Mouse (Mus musculus) embryonic facial prominence, embryonic 15.5 days (tissue): ENCODE measurements around the gene Alkbh1. TPM values are rescaled to one million over a fixed set of nuclear protein-coding genes. Genes with fewer than 3 reads are reported as not detected.
A peak's percentile ranks its signal among the peaks of the same experiment; 100 is the strongest.

Experiments used
- ATAC-seq: fragments of 200-750 bp; cut with Nextera tagmentation; 2 replicates; pipeline ENCODE4 v1.8.0; 2017; ENCODE audit warnings: low read depth, moderate TSS enrichment; ENCODE audit not compliant: insufficient number of reproducible peaks, low FRiP score, low TSS enrichment
- H3K27ac ChIP-seq: fragments of 300-500 bp; sonication (generic); replicated peaks from 2 replicates; pipeline ENCODE4 v1.5.1; 2015; ENCODE audit warnings: mild to moderate bottlenecking, inconsistent platforms
- H3K27me3 ChIP-seq: fragments of 300-500 bp; sonication (generic); 2 replicates; pipeline ENCODE4 v1.6.1; 2015; ENCODE audit warnings: inconsistent platforms
- H3K36me3 ChIP-seq: fragments of 300-500 bp; sonication (generic); 2 replicates; pipeline ENCODE4 v1.6.1; 2015; ENCODE audit warnings: mild to moderate bottlenecking, inconsistent platforms
- H3K4me1 ChIP-seq: fragments of 300-500 bp; sonication (generic); 2 replicates; pipeline ENCODE4 v1.6.1; 2015; ENCODE audit warnings: inconsistent platforms
- H3K4me2 ChIP-seq: fragments of 300-500 bp; sonication (generic); replicated peaks from 2 replicates; pipeline ENCODE4 v1.6.1; 2015; ENCODE audit warnings: mild to moderate bottlenecking, inconsistent platforms
- H3K4me3 ChIP-seq: fragments of 300-500 bp; sonication (generic); replicated peaks from 2 replicates; pipeline ENCODE4 v1.5.1; 2015; ENCODE audit warnings: mild to moderate bottlenecking, inconsistent platforms
- H3K9ac ChIP-seq: fragments of 300-500 bp; sonication (generic); 2 replicates; pipeline ENCODE4 v1.6.1; 2015; ENCODE audit warnings: inconsistent platforms
- H3K9me3 ChIP-seq: fragments of 300-500 bp; sonication (generic); replicated peaks from 2 replicates; pipeline ENCODE4 v1.6.1; 2016; ENCODE audit warnings: inconsistent platforms
- WGBS: fragments of 180-500 bp; shearing (Covaris S2); methylation state at CpG from one replicate; pipeline ENCODE4 v1.1.7; 2015; 5-methylcytosine and 5-hydroxymethylcytosine counted together
- microRNA-seq: library from miRNA; unstranded; fragments of <30 nt; microRNA quantifications from one replicate; pipeline ENCODE4, GENCODE M21; 2016; ENCODE audit warnings: borderline number of aligned reads
- polyA plus RNA-seq: library from polyadenylated mRNA; unstranded; fragments of >200 nt; fragmentation: Nextera tagmentation; extraction: Ambion mirVana; gene quantifications from 2 replicates; pipeline ENCODE4 v1.2.1, GENCODE M21; 2015

The Alkbh1 gene
- polyA plus RNA-seq, 1 experiment from 2014 or later = 61.0 TPM

DNA sequence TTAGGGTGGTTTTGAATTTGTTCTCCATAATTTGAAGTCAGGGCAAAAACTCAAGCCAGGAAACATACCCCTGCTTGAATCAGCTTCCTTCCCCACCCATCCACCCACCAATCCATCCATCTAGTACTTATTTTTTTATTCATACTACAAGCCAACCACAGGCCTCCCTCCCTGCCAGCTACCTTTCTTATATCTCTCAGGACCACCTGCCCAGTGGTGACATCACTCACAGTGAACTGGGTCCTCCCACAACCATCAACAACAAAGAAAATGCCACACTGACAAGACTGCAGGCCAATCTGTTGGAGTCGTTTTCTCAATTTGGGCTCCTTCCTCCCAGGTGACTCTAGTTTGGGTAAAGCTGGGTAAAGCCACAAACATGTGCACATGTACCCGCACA lies 64.3 kb downstream of the Alkbh1 start:
- Histone ChIP-seq H3K4me2 (no peak overlapping the region), H3K9me3 (no peaks in the 10 kb centered on the region), H3K4me1 (no peaks in the 10 kb centered on the region), H3K27ac (no peak overlapping the region), H3K36me3 (no peaks in the 10 kb centered on the region), H3K9ac (no peak overlapping the region), H3K4me3 (no peak overlapping the region), H3K27me3 (no peaks in the 10 kb centered on the region)
- no peak for ATAC-seq
- WGBS = 73% methylated on average over 2 of the region's 2 CpGs

Small RNA genes within 50 kb of the gene (microRNA-seq; reads per million reads assigned to microRNA genes)
- 23.1 reads per million, percentile 38 among the genes with 10 or more reads in this experiment for gene Mir3068

Other genes with a start within 250 kb of the Alkbh1 start
- gene Samd15, start 244.3 kb downstream of the Alkbh1 start, polyA plus RNA-seq = 0.95 and 1.8 TPM in 2 replicates
- 2.2 and 2.4 TPM in 2 replicates for gene Tmed8, start 243.6 kb downstream of the Alkbh1 start, polyA plus RNA-seq
- 0.49 and 0.74 TPM in 2 replicates for gene Noxred1, start 205.3 kb downstream of the Alkbh1 start, polyA plus RNA-seq
- 41.1 and 44.2 TPM in 2 replicates for gene Vipas39, start 177.8 kb downstream of the Alkbh1 start, polyA plus RNA-seq
- 220 and 223 TPM in 2 replicates for gene Ahsa1, start 177.5 kb downstream of the Alkbh1 start, polyA plus RNA-seq
- 1.5 TPM in 2 replicates for gene Ism2, start 144.3 kb downstream of the Alkbh1 start, polyA plus RNA-seq
- gene Sptlc2, start 55.7 kb downstream of the Alkbh1 start, polyA plus RNA-seq = 73.4 and 73.6 TPM in 2 replicates
- gene Slirp, start 121 bp downstream of the Alkbh1 start, polyA plus RNA-seq = 276 and 281 TPM in 2 replicates
- 113 and 121 TPM in 2 replicates for gene Snw1, start 28.3 kb upstream of the Alkbh1 start, polyA plus RNA-seq
- gene Gm5788, start 50.7 kb upstream of the Alkbh1 start, polyA plus RNA-seq = not detected in 2 replicates
- gene Gm8300, start 70.3 kb upstream of the Alkbh1 start, polyA plus RNA-seq = not detected in 2 replicates
- gene Oog1, start 158.7 kb upstream of the Alkbh1 start, polyA plus RNA-seq = not detected in 2 replicates
- not detected in 2 replicates for gene Gm4027, start 174.9 kb upstream of the Alkbh1 start, polyA plus RNA-seq
- not detected in 2 replicates for gene Gm16381, start 200.6 kb upstream of the Alkbh1 start, polyA plus RNA-seq